Mouse (Mus musculus) CH12.LX (cell line): ENCODE results near the gene Tnxb. TPM values are rescaled to one million over a fixed set of nuclear protein-coding genes. Genes with fewer than 3 reads are reported as not detected.
"Not testable (repeated sequence)": the region's sequence is repeated elsewhere in the genome, so short reads cannot be mapped to it uniquely, and the experiment has no call there.

Source experiments
- DNase-seq: peaks from one replicate; pipeline ENCODE4 v3.0.0-alpha.2; 2013; ENCODE audit errors: extremely low read depth
- H3K27ac ChIP-seq: 2 replicates; pipeline ENCODE4 v1.5.1; 2012; ENCODE audit warnings: low read depth, mild to moderate bottlenecking, control low read depth, moderate library complexity; ENCODE audit not compliant: insufficient read depth
- H3K27me3 ChIP-seq: replicated peaks from 2 replicates; pipeline ENCODE3; 2012; ENCODE audit warnings: inconsistent platforms
- H3K36me3 ChIP-seq, 2 experiments: replicated peaks in 1 of 2; 2 replicates each; pipeline versions ENCODE3 to v1.6.1; 2012; ENCODE audit warnings: inconsistent platforms in 1 of 2, low read length in 1 of 2, mild to moderate bottlenecking in 1 of 2, mixed read lengths in 1 of 2, moderate library complexity in 1 of 2; ENCODE audit not compliant: control insufficient read depth in 1 of 2, insufficient read depth in 1 of 2
- H3K4me1 ChIP-seq, 2 experiments: 2 replicates each; pipeline ENCODE4 v1.6.1; 2012; ENCODE audit warnings: inconsistent platforms in 1 of 2, moderate library complexity in 1 of 2; ENCODE audit not compliant: insufficient read depth in 2 of 2, control insufficient read depth in 1 of 2
- H3K4me2 ChIP-seq: 2 replicates; pipeline ENCODE4 v1.6.1; 2012; ENCODE audit warnings: low read depth, mild to moderate bottlenecking, control low read depth; ENCODE audit not compliant: poor library complexity, insufficient read depth, severe bottlenecking
- H3K4me3 ChIP-seq, 3 experiments: fragments of 150-350 bp in 1 of 3; sonication (generic) in 1 of 3; replicated peaks in 1 of 3; 2 replicates each; pipeline versions ENCODE3 to v1.5.1; 2011 to 2012; ENCODE audit warnings: low read depth in 2 of 3, low read length in 2 of 3, mild to moderate bottlenecking in 2 of 3, moderate library complexity in 2 of 3, control low read depth in 1 of 3, improper control_type of control experiment in 1 of 3, inconsistent platforms in 1 of 3, mixed read lengths in 1 of 3; ENCODE audit not compliant: poor library complexity in 1 of 3
- H3K79me2 ChIP-seq: replicated peaks from 2 replicates; pipeline ENCODE4 v1.6.1; 2012; ENCODE audit warnings: mild to moderate bottlenecking, moderate library complexity; ENCODE audit not compliant: control insufficient read depth, poor library complexity, insufficient read depth, severe bottlenecking; ENCODE audit errors: extremely low read depth
- H3K9ac ChIP-seq: 2 replicates; pipeline ENCODE4 v1.6.1; 2012; ENCODE audit warnings: low read depth, mild to moderate bottlenecking, control low read depth, moderate library complexity; ENCODE audit not compliant: insufficient read depth
- H3K9me3 ChIP-seq: replicated peaks from 2 replicates; pipeline ENCODE3; 2012; ENCODE audit warnings: low read length, inconsistent platforms, mixed read lengths
- CHD2 ChIP-seq: IDR thresholded peaks from 2 replicates; pipeline ENCODE4 v1.6.1; 2011; ENCODE audit warnings: low read length, improper control_type of control experiment
- E2F4 ChIP-seq: IDR thresholded peaks from 2 replicates; pipeline ENCODE4 v1.6.1; 2011; ENCODE audit warnings: low read depth, low read length, improper control_type of control experiment; ENCODE audit not compliant: insufficient replicate concordance
- ETS1 ChIP-seq: conservative IDR thresholded peaks from 2 replicates; pipeline ENCODE4 v1.6.1; 2012; ENCODE audit warnings: low read depth, mild to moderate bottlenecking, inconsistent platforms, low read length, improper control_type of control experiment, moderate library complexity
- GABPA ChIP-seq: IDR thresholded peaks from 2 replicates; pipeline ENCODE4 v1.6.1; 2012; ENCODE audit warnings: low read depth, low read length, improper control_type of control experiment, inconsistent platforms; ENCODE audit not compliant: insufficient replicate concordance
- IRF4 ChIP-seq: IDR thresholded peaks from 2 replicates; pipeline ENCODE4 v1.6.1; 2014; ENCODE audit warnings: low read depth, mild to moderate bottlenecking, inconsistent platforms, low read length, improper control_type of control experiment
- JUN ChIP-seq: IDR thresholded peaks from 2 replicates; pipeline ENCODE4 v1.6.1; 2011; ENCODE audit warnings: low read depth, mild to moderate bottlenecking, low read length, improper control_type of control experiment, moderate library complexity; ENCODE audit not compliant: insufficient read depth
- JUND ChIP-seq: conservative IDR thresholded peaks from 2 replicates; pipeline ENCODE4 v1.6.1; 2011; ENCODE audit warnings: low read depth, low read length, improper control_type of control experiment
- KAT2A ChIP-seq: IDR thresholded peaks from 2 replicates; pipeline ENCODE4 v1.6.1; 2012; ENCODE audit warnings: low read length, improper control_type of control experiment, inconsistent platforms; ENCODE audit not compliant: insufficient replicate concordance
- MAX ChIP-seq: IDR thresholded peaks from 2 replicates; pipeline ENCODE4 v1.6.1; 2011; ENCODE audit warnings: low read length, improper control_type of control experiment
- MYC ChIP-seq: IDR thresholded peaks from 2 replicates; pipeline ENCODE4 v1.6.1; 2011; ENCODE audit warnings: low read depth, mild to moderate bottlenecking, improper control_type of control experiment, low read length
- NELFE ChIP-seq: IDR thresholded peaks from 2 replicates; pipeline ENCODE4 v1.6.1; 2011; ENCODE audit warnings: low read depth, low read length, improper control_type of control experiment
- PAX5 ChIP-seq: IDR thresholded peaks from 2 replicates; pipeline ENCODE4 v1.6.1; 2012; ENCODE audit warnings: low read length, inconsistent platforms, mixed read lengths
- RAD21 ChIP-seq: IDR thresholded peaks from 2 replicates; pipeline ENCODE4 v1.6.1; 2011; ENCODE audit warnings: low read depth, mild to moderate bottlenecking, low read length, improper control_type of control experiment, moderate library complexity
- RCOR1 ChIP-seq: conservative IDR thresholded peaks from 2 replicates; pipeline ENCODE4 v1.6.1; 2012; ENCODE audit warnings: low read depth, mild to moderate bottlenecking, inconsistent platforms, low read length, improper control_type of control experiment
- SIN3A ChIP-seq: IDR thresholded peaks from 2 replicates; pipeline ENCODE4 v1.6.1; 2012; ENCODE audit warnings: low read length, improper control_type of control experiment, inconsistent platforms
- TBP ChIP-seq: conservative IDR thresholded peaks from 2 replicates; pipeline ENCODE4 v1.6.1; 2011; ENCODE audit warnings: low read depth, low read length, improper control_type of control experiment
- TCF12 ChIP-seq: IDR thresholded peaks from 2 replicates; pipeline ENCODE4 v1.6.1; 2014; ENCODE audit warnings: low read depth, mild to moderate bottlenecking, inconsistent platforms, low read length, improper control_type of control experiment
- USF2 ChIP-seq: conservative IDR thresholded peaks from 2 replicates; pipeline ENCODE4 v1.6.1; 2011; ENCODE audit warnings: low read depth, low read length, improper control_type of control experiment
- ZKSCAN1 ChIP-seq: IDR thresholded peaks from 2 replicates; pipeline ENCODE4 v1.6.1; 2012; ENCODE audit warnings: low read depth, inconsistent platforms, low read length, improper control_type of control experiment, borderline replicate concordance
- ZNF384 ChIP-seq: IDR thresholded peaks from 2 replicates; pipeline ENCODE4 v1.6.1; 2012; ENCODE audit warnings: low read depth, low read length, improper control_type of control experiment, inconsistent platforms
- dilution Hi-C: fragments of 300-500 bp; cut with MboI; formaldehyde crosslinking; loops from 2 replicates; pipeline ENCODE4 v1.14.3; 2020; ENCODE audit warnings: low sequenced_read_pairs; ENCODE audit not compliant: extremely low pct_unique_long_range_greater_than_20kb, extremely low pct_ligation_motif_present
- in situ Hi-C: fragments of 300-500 bp; cut with MboI; formaldehyde crosslinking; loops from 3 replicates; pipeline ENCODE4 v1.14.3; 2019; ENCODE audit warnings: low sequenced_read_pairs, low pct_ligation_motif_present, low pct_unique_long_range_greater_than_20kb, mixed read lengths
- polyA plus RNA-seq: library from polyadenylated mRNA; unstranded; fragments of >175 nt; gene quantifications from 2 replicates; pipeline ENCODE4 v1.2.1, GENCODE M21; 2012; ENCODE audit warnings: low read depth; ENCODE audit not compliant: insufficient read length
- total RNA-seq, 2 experiments: library from RNA; depleted of rRNA; stranded (reverse); fragments of 300-350 nt in 1 of 2; fragments of >200 nt in 1 of 2; gene quantifications; 2 replicates each; pipeline ENCODE4 v1.2.3; 2012 to 2014

The Tnxb gene
- total and polyA plus RNA-seq, 3 experiments = not detected

- DNase-seq = no peak
- Histone ChIP-seq H3K4me3 (no peak overlapping the region), H3K79me2 (no peaks in the 10 kb centered on the region), H3K4me1 (no peaks in the 10 kb centered on the region), H3K36me3 (no peaks in the 10 kb centered on the region), H3K9me3 (peaks cover 6% of the 10 kb centered on the region), H3K9ac (no peak overlapping the region), H3K27ac (no peak overlapping the region), H3K4me2 (no peak overlapping the region), H3K27me3 (peaks cover 26% of the 10 kb centered on the region)
- dilution Hi-C loops (no loop called here), in situ Hi-C loops (no loop called here)
- no peak for TF ChIP-seq E2F4
- TF ChIP-seq IRF4 = no peak
- TF ChIP-seq GABPA = no peak
- TF ChIP-seq TBP = no peak
- TF ChIP-seq RCOR1 = no peak
- TF ChIP-seq RAD21 = no peak
- TF ChIP-seq ETS1 = no peak
These were observed 73.9 kb downstream of the Tnxb start for GRCm38 (mm10) chr17:34744206-34744605.

GRCm38 (mm10) chr17:34744611-34745010, 74.3 kb downstream of the Tnxb start:
- not testable (repeated sequence) for H3K4me3 ChIP-seq

GRCm38 (mm10) chr17:34745166-34745565, 74.8 kb downstream of the Tnxb start:
- H3K36me3 ChIP-seq, H3K9ac ChIP-seq, H3K27ac ChIP-seq, DNase-seq, H3K4me1 ChIP-seq, H3K4me2 ChIP-seq, H3K4me3 ChIP-seq, in situ Hi-C loops, dilution Hi-C loops, H3K79me2 ChIP-seq: not testable (repeated sequence)
- Histone ChIP-seq H3K9me3 (peaks cover 10% of the 10 kb centered on the region), H3K27me3 (peaks cover 21% of the 10 kb centered on the region)

More at GRCm38 (mm10) chr17:34744611-34745010, 74.3 kb downstream of the Tnxb start:
- Histone ChIP-seq H3K27me3 (peaks cover 26% of the 10 kb centered on the region), H3K9me3 (peaks cover 10% of the 10 kb centered on the region)
- in situ Hi-C loops, H3K4me1 ChIP-seq, H3K27ac ChIP-seq, H3K36me3 ChIP-seq, H3K9ac ChIP-seq, H3K4me2 ChIP-seq, DNase-seq, H3K79me2 ChIP-seq, dilution Hi-C loops: not testable (repeated sequence)

GRCm38 (mm10) chr17:34746531-34746930, 76.2 kb downstream of the Tnxb start:
- Histone ChIP-seq H3K4me2 (no peak overlapping the region), H3K36me3 (no peaks in the 10 kb centered on the region), H3K4me3 (no peak overlapping the region), H3K79me2 (no peaks in the 10 kb centered on the region), H3K9me3 (peaks cover 10% of the 10 kb centered on the region), H3K9ac (no peak overlapping the region), H3K27me3 (peaks cover 16% of the 10 kb centered on the region), H3K4me1 (no peaks in the 10 kb centered on the region), H3K27ac (no peak overlapping the region)
- in situ Hi-C loops = no loop called here
- DNase-seq = no peak
- dilution Hi-C loops = no loop called here
- TF ChIP-seq NELFE (no peak), ZNF384 (no peak), CHD2 (no peak), SIN3A (no peak), E2F4 (no peak), MYC (no peak), USF2 (no peak), TBP (no peak), JUN (no peak), ZKSCAN1 (no peak), KAT2A (no peak), PAX5 (no peak), MAX (no peak), JUND (no peak), TCF12 (no peak), GABPA (no peak)
